Mouse (Mus musculus) urinary bladder, postnatal 4 days (tissue): Measurements from ENCODE around the gene Psma5.

ENCODE experiments used
- DNase-seq, 2 experiments: peaks; one replicate each; pipeline ENCODE4 v3.0.0; 2021 to 2022; ENCODE audit warnings: low spot score in 2 of 2

Gene Psma5

DNA sequence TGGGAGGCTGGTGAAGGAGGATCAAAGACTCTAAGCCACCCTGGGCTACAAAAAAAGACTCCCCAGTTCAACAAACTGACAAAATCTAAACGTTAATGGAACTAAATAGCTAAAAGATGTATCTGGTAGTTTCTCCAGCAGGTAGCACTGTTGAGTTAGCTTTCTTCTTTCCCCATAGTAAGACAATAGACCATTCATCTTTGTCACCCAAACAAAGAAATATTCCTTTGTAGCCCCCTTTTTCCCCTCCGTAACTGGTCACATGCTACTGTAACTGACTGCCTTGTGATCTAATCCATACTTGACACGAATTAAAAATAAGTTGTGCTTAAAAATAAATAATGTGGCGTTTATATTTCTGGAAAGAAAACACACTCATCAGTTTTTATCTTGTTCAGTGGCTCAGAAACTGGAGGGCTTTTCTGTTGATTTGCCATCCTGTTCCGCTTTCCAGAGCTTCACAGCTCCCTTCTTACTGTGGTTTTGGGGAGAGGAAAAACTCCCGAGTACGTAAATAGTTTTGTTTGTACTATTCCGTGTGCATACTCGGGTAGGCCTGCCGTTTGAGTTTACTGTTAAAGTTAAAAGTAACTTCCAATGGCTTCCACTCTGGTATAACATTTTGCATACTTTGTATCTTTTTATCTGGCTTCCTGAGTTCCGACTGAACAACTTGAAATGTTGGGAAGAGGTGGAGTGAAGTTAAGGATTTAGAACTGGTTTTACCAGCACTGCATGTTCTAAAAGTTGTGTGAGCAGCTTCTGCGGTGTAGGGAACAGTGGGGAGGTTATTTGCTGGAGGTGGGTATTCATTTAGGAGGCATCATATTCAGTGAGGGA lies 25.9 kb downstream of the Psma5 start:
- no peak for DNase-seq

DNA sequence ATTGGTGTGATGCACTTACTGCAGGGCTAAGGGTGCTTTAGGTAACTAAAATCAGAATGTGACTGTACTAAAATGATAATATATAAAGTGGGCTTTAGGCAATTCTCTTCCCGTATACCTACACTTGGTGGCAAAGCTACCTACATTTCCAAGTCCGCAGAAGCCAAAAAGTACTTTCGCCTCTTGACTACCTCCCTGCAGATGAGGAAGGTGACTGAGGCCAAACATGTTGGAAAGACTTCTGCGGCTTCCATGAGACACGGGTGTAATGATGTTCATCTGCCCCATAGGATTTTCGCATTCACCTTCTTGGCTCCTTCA lies 26.5 kb downstream of the Psma5 start:
- DNase-seq, result no peak

DNA sequence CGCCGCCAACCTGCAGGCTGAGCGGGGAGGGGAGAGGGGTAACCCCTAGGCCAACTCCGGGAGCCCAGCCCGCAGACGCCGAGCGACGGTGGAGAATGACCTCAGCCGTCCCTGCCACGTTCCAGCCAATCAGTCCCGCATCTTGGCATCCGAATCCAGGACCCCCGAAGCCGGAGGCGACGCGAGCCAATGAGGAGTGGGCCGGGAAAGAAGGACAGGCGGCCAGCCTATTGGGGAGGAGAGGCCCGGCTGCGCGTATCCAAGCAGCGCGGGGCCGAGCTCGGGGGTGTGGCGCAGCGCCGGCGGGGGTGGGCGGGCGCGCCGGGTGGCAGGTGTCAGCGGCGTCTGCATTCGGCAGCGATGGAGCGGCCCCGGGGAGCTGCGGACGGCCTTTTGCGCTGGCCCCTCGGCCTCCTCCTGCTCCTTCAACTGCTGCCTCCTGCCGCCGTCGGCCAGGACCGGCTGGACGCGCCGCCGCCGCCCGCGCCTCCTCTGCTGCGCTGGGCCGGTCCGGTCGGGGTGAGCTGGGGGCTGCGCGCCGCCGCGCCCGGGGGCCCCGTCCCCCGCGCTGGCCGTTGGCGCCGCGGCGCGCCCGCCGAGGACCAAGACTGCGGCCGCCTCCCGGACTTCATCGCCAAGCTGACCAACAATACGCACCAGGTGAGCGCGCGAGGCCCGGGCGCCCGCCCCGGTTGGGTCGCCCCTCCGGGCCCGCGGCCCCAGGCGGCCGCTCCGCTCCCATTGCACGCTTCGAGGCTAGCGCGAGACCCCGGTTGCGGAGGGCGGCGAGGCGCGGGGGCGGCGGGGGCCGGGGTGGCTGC lies 27.3 kb downstream of the Psma5 start, which contains the start of gene Sort1:
Gene Sort1, plus strand, starts transcription at position 302 of the 821 bp plus-strand sequence.
- peak; percentile 81 to 85 for DNase-seq

DNA sequence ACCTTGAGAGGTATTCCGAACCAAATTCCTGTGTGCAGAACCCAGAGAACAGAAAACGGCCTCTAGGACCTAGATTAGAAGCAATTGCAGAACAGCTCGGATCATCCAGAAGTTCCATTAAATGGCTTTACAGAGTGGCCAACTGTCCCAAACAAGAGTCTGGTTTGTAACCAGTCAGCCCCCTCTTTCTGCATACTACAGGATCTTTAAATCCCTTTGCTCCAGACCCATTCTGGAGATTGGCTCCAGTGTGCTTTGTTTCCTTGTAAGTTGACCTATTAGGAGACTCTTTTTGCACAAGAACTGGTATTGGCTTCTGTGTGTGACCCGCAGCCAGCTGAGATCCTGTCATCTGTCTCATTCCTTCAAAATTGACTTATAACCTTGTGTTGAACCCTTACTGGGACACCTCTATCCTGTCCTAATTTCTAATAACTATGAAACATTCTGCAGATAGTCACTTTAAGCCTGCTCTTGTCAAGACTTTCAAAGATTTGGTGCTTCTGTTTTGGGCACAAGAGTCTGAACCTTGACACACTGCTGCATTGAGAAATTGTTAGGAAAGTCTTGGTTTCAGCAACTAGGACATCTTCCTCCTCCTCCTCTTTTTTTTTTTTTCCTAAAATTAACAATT lies 28.5 kb downstream of the Psma5 start:
- no peak for DNase-seq

DNA sequence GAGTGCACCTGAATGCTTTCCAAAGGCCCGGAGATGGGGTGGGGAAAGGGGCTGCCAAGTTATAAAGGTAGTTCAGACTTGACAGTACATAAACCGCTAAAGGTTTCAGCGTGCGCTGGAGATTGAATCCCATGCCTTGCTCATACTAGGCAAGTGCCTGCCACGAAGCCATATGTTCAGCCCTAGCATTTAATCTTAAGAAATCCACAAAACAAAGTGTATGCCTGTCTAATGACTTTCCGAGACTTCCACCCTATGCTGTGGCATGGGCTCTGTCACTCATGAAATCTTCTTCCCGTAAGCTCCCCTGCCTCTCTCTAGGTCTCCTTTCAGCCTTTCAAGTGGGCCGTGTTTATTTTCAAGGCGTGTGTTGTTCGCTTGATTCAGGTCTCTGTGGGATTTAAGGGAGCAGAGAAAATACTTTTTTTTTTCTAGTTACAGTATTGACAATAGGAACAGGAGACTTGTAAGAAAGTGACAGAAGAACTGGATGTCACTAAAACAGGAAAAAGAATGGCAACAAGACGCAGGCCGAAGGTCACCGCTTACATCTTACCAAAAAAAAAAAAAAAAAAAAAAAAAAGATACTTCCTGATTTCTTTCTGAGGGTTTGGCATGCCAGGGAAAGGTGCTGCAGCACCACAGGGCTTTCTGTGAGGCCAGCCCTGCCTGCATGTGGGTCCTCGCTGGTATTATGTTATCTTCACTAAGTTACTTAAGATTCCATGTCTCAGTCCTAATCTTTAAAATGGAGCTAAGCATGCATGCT lies 30.1 kb downstream of the Psma5 start:
- no peak for DNase-seq

DNA sequence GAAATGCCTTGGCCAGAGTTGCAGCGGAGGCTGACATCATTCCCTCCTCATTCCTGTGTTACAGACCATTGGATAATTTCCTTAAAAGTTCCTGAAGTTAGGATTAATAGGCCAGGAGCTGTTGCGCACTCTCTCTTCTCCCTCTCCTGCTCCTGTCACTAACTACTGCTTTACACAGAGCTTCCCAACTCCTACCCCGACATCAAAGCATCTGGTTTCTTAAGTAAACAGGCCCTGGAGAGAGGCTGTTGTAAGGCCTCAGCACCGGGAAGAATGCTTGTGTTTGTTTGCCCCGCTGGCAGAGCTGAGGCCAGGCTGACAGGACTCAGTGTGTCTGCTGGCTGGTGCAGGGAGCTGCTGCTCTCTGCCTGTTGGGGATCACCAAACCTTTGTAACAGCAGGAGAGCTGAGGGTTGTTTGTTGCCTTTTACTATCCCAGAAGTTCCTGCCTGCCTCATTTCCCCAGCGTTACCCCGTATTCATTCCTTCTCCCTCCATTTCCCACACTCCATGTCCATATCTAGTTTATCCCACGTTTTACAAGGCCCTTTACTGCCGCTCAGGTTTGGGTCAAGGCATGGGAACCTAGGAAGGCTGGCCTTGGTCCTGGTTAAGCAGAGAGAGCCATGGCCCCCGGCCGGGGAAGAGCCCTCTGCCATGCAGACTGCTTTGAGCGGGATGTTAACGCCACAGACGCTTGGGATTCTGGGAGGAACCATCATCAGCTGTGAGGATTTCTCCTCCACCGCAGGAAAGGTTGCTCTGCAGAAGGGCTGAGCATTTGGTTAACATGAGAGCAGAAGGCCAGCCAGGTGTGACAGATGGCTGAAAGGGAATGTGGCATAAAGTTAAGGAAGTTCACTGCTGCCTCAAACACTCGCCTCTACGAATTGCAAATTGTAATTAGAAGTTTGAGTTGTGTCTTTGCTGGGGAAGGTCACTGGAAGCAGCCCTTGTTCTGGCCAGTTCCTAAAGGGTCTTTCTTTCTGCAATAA lies 31.4 kb downstream of the Psma5 start:
- no peak for DNase-seq

DNA sequence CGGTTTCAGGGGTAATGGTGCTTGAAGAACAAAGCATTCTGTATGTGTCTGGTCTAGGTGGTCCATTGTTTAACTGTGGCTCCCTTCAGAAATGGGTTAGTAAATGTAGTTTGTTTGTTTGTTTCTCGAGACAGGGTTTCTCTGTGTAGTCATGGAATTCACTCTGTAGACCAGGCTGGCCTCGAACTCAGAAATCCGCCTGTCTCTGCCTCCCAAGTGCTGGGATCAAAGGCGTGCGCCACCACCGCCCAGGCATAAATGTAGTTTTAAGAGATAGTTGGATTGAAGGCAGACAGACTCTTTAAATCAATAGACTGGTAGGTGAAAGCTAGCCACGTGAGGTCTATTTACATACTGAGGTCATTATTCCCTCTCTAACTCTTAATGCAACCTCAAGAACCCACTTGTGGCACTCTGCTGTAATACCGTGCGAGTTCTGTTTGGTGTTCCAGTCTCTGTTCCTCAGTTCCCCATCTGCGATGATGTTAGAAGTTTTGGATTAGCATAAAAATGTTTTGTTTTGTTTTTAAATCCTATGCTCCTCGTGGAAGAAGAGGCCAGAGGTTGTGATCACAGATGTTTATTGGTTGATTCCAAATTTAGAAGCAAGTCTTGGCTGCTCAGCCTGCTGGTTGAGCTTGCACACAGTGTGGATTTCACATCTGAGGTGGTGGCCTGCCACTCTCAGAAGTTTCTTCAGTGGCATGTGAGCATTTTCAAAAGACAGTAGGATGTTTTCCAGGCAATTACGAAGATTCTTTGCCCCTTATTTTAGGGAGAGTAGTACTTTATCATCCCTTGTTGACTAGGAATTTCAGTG lies 32.8 kb downstream of the Psma5 start:
- DNase-seq, result no peak

DNA sequence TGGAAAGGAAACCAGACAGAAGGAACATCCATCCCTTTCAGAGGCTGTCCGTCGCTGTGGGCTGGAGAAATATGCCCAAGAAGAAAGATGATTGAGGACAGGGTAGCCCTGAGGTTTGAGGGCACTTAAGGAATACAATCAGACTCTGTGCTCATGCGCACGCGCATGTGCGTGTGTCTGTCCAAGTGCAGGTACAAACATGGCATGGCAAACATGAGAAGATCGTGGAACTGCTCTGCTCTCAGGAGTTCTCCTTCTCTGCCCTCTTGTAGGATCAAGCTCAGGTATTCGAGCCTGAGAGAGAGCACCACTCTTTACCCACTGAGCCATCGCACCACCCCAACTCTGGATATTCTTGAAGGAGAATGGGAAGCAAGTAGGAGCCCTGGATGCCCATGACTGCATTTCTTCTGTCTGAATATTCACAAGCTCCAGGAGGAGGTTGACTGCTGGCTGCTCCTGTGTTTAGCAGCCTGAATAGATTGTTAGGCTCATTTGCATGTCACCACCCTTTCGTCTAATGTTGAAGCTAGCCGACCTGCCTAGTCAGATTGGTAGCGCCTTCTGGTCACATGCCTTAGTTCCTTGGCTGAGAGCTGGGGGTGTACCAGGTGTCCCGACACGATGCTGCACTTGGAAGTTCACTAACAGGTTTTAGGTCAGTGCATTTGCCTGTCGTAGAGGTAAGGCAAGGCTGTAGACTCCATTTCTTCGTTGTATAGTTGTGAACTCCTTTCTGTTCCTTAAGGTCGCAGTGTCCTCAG lies 34.5 kb downstream of the Psma5 start:
- no peak for DNase-seq

DNA sequence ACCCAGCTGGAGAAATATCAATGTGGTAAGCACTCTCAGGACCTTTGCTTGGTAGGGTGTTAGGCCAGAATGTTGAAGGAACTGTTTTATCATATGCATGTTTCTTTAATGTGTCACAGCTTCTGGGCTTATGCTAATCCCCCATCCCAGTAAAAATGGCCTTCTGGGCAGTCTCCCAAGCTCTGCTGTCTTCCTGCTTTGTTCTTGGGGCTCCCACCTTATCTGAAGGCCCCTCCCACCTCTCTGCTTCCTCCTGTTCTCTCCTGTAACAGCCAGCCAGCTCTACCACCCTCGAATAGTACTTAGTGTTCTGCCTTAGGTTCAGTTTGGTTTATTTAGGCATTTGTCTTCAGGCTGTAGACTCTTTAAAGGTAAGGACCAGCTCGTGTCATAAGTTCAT lies 37.7 kb downstream of the Psma5 start:
- DNase-seq, result no peak

DNA sequence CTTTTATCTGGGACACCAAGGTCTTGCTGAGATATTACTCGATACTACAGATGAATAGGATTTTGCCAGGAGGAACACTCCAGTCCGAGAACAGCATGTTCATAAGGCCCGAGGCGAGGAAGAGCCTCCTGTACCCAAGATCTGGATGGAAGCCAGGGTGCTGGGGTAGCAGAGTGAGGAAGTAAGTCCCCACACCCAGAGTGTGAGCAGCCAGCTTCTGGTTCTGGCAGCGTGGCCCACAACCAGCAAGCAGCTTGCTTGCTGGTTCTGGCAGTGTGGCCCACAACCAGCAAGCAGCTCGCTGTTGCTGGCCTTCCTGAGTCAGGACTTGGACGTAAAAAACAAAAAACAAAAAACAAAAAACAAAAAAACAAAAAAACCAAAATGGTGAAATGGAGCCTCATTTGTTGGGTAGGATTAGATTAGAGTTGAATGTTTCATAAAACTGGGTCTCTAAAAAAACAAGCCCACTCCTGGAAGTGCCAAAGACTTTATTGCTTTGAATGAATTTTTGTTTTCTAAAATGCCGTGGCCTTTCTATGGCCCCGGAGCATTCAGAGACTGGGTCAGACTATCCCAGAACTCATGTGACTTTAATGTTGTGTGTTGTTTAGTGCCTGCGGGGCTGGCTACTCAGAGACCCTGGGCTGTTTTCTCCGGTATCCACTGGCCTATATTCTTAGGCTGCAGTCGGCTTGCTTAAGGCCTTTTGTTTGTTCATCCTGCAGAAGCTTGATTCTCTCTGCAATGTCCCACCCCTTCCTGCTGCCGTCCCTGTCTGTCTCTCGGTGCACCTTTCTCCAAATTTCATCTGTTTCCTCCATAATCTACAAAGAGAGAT lies 38.9 kb downstream of the Psma5 start:
- peak in 1 of 2 experiments; percentile 47 for DNase-seq

DNA sequence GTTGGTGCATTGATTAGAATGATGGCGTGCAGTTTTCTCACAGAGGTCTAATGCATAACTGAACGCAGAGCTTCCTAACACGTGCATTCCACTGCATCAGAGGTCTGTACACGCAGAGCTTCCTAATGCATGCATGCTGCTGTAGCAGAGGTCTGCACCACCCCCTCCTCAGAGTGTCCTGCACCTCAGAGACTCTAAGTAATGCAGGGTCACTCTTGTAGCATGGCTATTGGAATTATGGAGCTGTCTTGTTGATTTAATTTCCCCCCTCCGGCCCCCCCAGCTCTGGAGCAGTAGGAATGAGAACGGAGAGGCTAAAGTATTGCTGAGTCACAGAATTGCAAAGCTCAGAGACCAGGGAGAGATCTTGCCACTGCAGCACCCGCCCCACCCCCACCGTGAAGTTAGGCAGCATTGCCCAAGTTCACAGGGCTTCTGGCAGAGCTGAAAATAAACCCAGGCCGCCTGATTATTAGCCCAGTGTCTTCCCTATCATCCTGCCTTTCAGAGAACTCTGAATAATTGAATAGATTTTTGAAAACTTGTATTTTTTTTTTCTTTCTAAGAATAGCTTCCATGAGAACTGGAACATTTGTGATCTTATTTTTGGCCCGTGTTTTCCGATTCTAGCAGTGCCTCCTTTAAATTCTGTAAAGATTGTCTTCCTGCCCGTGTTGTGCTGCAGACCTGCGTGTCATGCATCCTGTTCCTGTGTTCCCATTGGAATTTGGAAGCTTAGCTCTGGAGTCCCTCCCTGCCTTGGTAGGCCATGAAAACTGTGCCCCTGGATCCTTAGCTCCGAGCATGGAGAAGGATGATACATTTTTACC lies 39.7 kb downstream of the Psma5 start:
- no peak for DNase-seq

DNA sequence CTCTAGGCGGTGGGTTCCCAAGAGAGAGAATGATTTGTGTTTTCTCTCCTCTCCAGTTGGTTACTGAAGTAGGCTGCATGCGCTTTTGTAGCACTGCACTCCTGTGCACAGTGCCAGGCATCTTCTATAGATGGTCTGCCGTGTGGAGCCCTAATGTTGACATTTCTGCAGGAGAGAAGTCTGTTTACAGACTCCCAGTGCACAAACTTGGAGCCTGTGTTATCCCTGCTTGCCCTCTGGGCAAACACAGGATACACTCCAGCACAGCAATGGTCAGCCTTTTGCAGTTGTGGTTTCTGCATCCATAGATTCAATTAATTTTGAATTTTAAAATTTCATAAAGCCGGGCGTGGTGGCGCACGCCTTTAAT lies 40.3 kb downstream of the Psma5 start:
- no peak for DNase-seq

DNA sequence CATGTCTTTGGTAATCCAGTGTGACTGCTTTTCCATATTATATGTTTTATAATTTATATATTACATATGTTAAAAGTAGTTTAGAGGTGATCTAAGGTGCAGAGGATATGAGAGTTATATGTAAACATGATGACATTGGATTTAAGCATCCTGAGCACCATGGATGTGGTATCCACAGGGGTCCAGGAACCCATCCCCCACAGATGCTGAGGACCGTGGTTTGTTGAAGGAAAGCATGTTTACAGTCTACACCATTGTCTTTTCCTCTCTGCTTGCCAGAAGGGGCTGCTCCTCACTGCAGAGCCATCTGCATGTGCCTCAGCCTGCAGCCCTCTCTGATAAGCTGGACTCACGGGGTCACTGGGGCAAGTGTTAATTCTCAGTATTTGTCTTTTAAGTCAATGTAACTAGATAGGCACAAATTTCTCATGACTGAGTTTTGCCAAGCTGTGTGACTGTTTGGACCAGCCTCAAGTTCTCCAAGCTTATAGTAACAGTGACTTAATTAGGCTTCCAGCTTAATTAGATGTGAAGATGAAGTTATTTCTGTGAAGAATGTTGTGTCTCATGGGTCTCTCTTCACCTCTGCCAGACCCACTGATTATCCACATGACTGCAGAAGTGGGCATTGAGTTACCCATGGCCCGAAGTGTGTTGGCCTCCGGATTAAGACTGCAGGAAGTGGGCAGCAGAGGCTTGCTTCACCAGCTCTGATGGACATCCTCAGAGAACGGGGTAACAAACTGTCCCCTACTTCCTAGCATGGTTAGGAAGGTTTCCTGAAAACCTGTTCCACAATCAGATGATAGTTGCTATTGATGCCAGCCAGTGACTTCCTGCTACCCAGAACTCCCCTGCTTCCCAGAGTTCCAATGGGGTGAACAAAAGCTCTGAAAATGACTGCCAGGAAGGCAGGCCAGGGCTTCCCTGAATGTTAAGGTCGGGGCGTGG lies 41.2 kb downstream of the Psma5 start:
- DNase-seq, result no peak

DNA sequence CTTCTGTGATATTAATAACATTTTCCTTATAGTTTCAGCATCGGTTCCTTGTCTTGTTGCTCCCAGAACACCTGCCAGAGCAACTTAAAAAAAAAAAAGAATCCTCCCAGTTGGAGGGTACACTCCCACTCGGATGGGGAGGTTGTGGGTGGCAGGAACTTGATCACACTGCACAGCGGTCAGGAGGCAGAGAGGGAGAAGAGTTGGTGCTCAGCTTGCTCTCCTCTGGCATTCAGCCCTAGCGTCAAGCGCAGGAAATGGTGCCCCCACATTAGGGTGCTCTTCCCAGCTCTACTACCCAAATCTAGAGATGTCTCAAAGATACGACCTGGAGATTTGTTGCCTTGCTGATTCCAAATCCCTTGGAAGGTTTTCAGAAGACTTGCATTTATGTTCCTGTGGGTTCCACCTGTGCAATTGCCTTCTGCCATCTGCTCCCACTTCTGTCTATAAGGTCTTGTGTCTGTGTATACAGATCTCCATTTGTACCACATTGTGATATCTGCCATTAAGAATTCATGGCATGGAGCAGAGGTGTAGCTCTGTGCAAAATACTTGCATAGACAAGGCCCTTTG lies 43.8 kb downstream of the Psma5 start:
- DNase-seq, result no peak

DNA sequence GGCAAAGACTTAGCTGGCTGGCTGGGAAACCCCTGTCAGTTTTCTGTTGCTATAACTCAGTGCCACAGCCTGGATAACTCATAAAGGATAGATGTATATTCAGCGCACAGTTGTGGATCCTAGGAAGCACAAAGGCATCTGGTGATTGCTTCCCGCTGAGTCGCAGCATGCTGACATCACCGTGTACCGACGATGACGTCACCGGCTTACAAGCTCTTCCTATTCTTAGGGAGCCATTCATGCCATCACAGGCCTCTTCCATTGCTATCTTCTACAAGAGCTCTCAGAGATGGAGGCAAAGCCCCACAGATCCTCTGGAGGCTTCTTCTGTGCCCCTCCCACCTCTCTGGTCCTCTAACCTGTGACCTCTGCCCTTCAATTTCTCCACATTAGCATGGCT lies 47.0 kb downstream of the Psma5 start:
- DNase-seq, result no peak

DNA sequence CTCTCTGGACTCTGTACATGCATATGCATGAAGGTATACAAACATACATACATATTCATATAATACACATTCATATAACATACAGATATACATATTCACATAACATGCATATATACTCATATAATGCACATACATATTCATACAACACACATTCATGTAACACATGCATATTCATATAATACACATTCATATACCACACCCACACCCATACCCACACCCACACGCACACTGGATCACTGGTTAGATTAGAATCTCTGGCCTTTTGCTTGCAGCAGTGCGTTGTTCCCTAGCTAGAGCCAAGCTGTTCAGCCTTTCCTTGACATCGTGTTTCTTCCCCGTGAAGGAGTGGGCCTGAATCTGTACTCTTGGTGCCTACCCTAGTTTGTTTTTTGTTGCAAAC lies 48.0 kb downstream of the Psma5 start:
- no peak for DNase-seq
